Mouse (Mus musculus) hindbrain, embryonic 11.5 days (tissue): ENCODE measurements at regions not wholly inside any gene's neighbourhood (a gene's known extent, or its start where the extent isn't known, plus 50 kb on each side); places are given as distances from the start of the nearest gene placed in this dataset.

Experiments
- ATAC-seq: fragments of 200-750 bp; cut with Nextera tagmentation; 2 replicates; pipeline ENCODE4 v1.8.0; 2017; ENCODE audit warnings: mild to moderate bottlenecking, moderate TSS enrichment, moderate library complexity; ENCODE audit not compliant: low FRiP score
- DNase-seq: peaks from one replicate; pipeline ENCODE4 v3.0.0-alpha.2; 2015; ENCODE audit warnings: low spot score
- H3K27ac ChIP-seq: fragments of 300-500 bp; sonication (generic); 2 replicates; pipeline ENCODE4 v1.5.1; 2014; ENCODE audit warnings: mild to moderate bottlenecking, low read depth, low read length
- H3K27me3 ChIP-seq: fragments of 300-500 bp; sonication (generic); 2 replicates; pipeline ENCODE4 v1.6.1; 2014; ENCODE audit warnings: mild to moderate bottlenecking, low read length, moderate library complexity, mixed read lengths; ENCODE audit not compliant: control insufficient read depth, insufficient read depth
- H3K36me3 ChIP-seq: fragments of 300-500 bp; sonication (generic); 2 replicates; pipeline ENCODE4 v1.6.1; 2014; ENCODE audit warnings: mild to moderate bottlenecking, low read length, moderate library complexity, mixed read lengths; ENCODE audit not compliant: control insufficient read depth, insufficient read depth
- H3K4me1 ChIP-seq: fragments of 300-500 bp; sonication (generic); replicated peaks from 2 replicates; pipeline ENCODE4 v1.6.1; 2014; ENCODE audit warnings: low read length, mixed read lengths; ENCODE audit not compliant: control insufficient read depth, insufficient read depth
- H3K4me2 ChIP-seq: fragments of 300-500 bp; sonication (generic); replicated peaks from 2 replicates; pipeline ENCODE4 v1.6.1; 2014; ENCODE audit warnings: mild to moderate bottlenecking, low read depth, low read length
- H3K4me3 ChIP-seq: fragments of 300-500 bp; sonication (generic); 2 replicates; pipeline ENCODE4 v1.5.1; 2014; ENCODE audit warnings: low read depth, low read length
- H3K9ac ChIP-seq: fragments of 300-500 bp; sonication (generic); 2 replicates; pipeline ENCODE4 v1.6.1; 2014; ENCODE audit warnings: low read depth, low read length
- H3K9me3 ChIP-seq: fragments of 300-500 bp; sonication (generic); 2 replicates; pipeline ENCODE4 v1.6.1; 2016; ENCODE audit warnings: low read length; ENCODE audit not compliant: control insufficient read depth
- whole genome bisulfite sequencing: fragments of 180-500 bp; shearing (Covaris S2); extraction: QIAGEN DNeasy Blood & Tissue Kit; methylation state at CpG from one replicate; pipeline ENCODE4 v1.1.7; 2014; 5-methylcytosine and 5-hydroxymethylcytosine counted together

- no peak overlapping the region for H3K4me2 ChIP-seq
- no peak overlapping the region for H3K27ac ChIP-seq
- H3K4me1 ChIP-seq, result no peaks in the 10 kb centered on the region
- H3K36me3 ChIP-seq, result no peaks in the 10 kb centered on the region
- no peak overlapping the region for H3K9ac ChIP-seq
- no peaks in the 10 kb centered on the region for H3K27me3 ChIP-seq
- H3K9me3 ChIP-seq, result no peaks in the 10 kb centered on the region
- H3K4me3 ChIP-seq, result no peak overlapping the region
- DNase-seq (no peak), ATAC-seq (no peak)
- 68% methylated on average over 1 of the region's 1 CpGs for WGBS
Observed at GRCm38 (mm10) chrX:77307374-77307773, 203.4 kb upstream of the Tbl1x start.

GRCm38 (mm10) chrX:77314384-77314783, 196.4 kb upstream of the Tbl1x start:
- Histone ChIP-seq H3K9me3 (no peaks in the 10 kb centered on the region), H3K9ac (no peak overlapping the region), H3K4me1 (no peaks in the 10 kb centered on the region), H3K27ac (no peak overlapping the region), H3K4me2 (no peak overlapping the region), H3K4me3 (no peak overlapping the region), H3K27me3 (no peaks in the 10 kb centered on the region), H3K36me3 (no peaks in the 10 kb centered on the region)
- WGBS, result 67% methylated on average over 3 of the region's 3 CpGs
- DNase-seq (peak; percentile 18), ATAC-seq (no peak)

DNA sequence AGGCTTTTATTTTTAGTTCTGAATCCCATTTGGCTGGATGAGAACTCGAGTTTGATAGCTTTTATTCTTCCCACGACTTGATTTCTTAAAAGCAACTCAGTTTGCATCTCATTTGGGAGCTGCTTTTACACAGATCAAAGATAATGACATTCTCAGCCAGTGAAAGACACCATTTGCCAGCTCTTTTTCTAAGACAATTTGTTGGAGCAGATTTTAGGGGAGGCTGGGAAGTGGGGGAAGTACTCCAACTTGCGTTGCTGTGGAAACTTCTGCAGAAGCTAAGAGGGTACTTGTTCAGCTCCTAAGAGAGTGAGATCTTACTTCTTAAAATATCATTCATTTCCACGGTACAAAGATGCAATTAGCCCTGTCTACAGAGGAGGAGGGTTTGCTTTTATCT, 187.2 kb upstream of the Tbl1x start:
- H3K36me3 ChIP-seq, result no peaks in the 10 kb centered on the region
- DNase-seq (no peak), ATAC-seq (no peak)
- H3K9ac ChIP-seq, result no peak overlapping the region
- no peaks in the 10 kb centered on the region for H3K27me3 ChIP-seq
- no peaks in the 10 kb centered on the region for H3K9me3 ChIP-seq
- no peak overlapping the region for H3K27ac ChIP-seq
- WGBS, result 32% methylated on average over 4 of the region's 4 CpGs
- H3K4me3 ChIP-seq, result no peak overlapping the region
- no peak overlapping the region for H3K4me2 ChIP-seq
- no peaks in the 10 kb centered on the region for H3K4me1 ChIP-seq

GRCm38 (mm10) chrX:77353181-77353580, 157.6 kb upstream of the Tbl1x start:
- no peak overlapping the region for H3K27ac ChIP-seq
- H3K27me3 ChIP-seq, result no peaks in the 10 kb centered on the region
- no peak overlapping the region for H3K4me2 ChIP-seq
- ATAC-seq, result no peak
- DNase-seq, result no peak
- no peaks in the 10 kb centered on the region for H3K4me1 ChIP-seq
- H3K36me3 ChIP-seq, result no peaks in the 10 kb centered on the region
- no peaks in the 10 kb centered on the region for H3K9me3 ChIP-seq
- no peak overlapping the region for H3K4me3 ChIP-seq
- no peak overlapping the region for H3K9ac ChIP-seq
- WGBS, result 52% methylated on average over 2 of the region's 2 CpGs

- 59% methylated on average over 2 of the region's 2 CpGs for WGBS
- H3K9me3 ChIP-seq, result no peaks in the 10 kb centered on the region
- H3K36me3 ChIP-seq, result no peaks in the 10 kb centered on the region
- no peaks in the 10 kb centered on the region for H3K4me1 ChIP-seq
- ATAC-seq (no peak), DNase-seq (no peak)
- H3K27ac ChIP-seq, result no peak overlapping the region
- no peak overlapping the region for H3K4me3 ChIP-seq
- H3K27me3 ChIP-seq, result no peaks in the 10 kb centered on the region
- no peak overlapping the region for H3K4me2 ChIP-seq
- H3K9ac ChIP-seq, result no peak overlapping the region
Observed at GRCm38 (mm10) chrX:77360551-77360950, 150.3 kb upstream of the Tbl1x start.

GRCm38 (mm10) chrX:77361106-77361505, 149.7 kb upstream of the Tbl1x start:
- 91% methylated on average over 2 of the region's 2 CpGs for WGBS
- H3K4me3 ChIP-seq, result no peak overlapping the region
- no peak for DNase-seq

DNA sequence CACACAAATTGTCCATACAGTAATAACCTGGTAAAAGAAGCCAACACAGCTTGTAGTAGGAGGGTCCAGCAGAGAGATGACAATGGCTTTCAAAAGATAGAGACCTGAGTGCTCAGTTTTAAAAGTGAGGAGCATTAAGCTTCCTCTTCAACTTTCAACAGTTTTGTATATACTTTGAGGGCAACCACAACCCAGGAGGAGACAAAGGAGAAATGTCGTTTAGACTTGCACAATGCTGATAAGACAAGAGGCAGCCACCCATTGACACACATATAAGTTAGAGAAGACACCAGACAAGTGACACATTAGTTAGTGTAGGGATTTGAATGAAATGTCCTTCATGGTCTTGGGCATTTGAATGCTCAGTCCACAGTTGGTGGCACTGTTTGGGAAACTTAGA, 147.2 kb upstream of the Tbl1x start:
- ATAC-seq (no peak), DNase-seq (no peak)
- H3K4me1 ChIP-seq, result no peaks in the 10 kb centered on the region
- H3K27ac ChIP-seq, result no peak overlapping the region
- H3K9ac ChIP-seq, result no peak overlapping the region
- no peak overlapping the region for H3K4me2 ChIP-seq
- H3K27me3 ChIP-seq, result no peaks in the 10 kb centered on the region
- H3K4me3 ChIP-seq, result no peak overlapping the region
- no peaks in the 10 kb centered on the region for H3K36me3 ChIP-seq
- WGBS, result 64% methylated on average over 1 of the region's 1 CpGs
- H3K9me3 ChIP-seq, result no peaks in the 10 kb centered on the region

More at GRCm38 (mm10) chrX:77361106-77361505, 149.7 kb upstream of the Tbl1x start:
- no peaks in the 10 kb centered on the region for H3K9me3 ChIP-seq
- H3K27me3 ChIP-seq, result no peaks in the 10 kb centered on the region
- H3K4me2 ChIP-seq, result no peak overlapping the region
- H3K36me3 ChIP-seq, result no peaks in the 10 kb centered on the region
- H3K27ac ChIP-seq, result no peak overlapping the region
- no peaks in the 10 kb centered on the region for H3K4me1 ChIP-seq
- no peak overlapping the region for H3K9ac ChIP-seq
- no peak for ATAC-seq

GRCm38 (mm10) chrX:77367351-77367750, 143.5 kb upstream of the Tbl1x start:
- H3K27me3 ChIP-seq, result no peaks in the 10 kb centered on the region
- no peak for DNase-seq
- H3K27ac ChIP-seq, result no peak overlapping the region
- H3K9me3 ChIP-seq, result no peaks in the 10 kb centered on the region
- no peak overlapping the region for H3K4me2 ChIP-seq
- H3K36me3 ChIP-seq, result no peaks in the 10 kb centered on the region
- ATAC-seq, result no peak
- H3K4me3 ChIP-seq, result no peak overlapping the region
- no peaks in the 10 kb centered on the region for H3K4me1 ChIP-seq
- no peak overlapping the region for H3K9ac ChIP-seq

DNA sequence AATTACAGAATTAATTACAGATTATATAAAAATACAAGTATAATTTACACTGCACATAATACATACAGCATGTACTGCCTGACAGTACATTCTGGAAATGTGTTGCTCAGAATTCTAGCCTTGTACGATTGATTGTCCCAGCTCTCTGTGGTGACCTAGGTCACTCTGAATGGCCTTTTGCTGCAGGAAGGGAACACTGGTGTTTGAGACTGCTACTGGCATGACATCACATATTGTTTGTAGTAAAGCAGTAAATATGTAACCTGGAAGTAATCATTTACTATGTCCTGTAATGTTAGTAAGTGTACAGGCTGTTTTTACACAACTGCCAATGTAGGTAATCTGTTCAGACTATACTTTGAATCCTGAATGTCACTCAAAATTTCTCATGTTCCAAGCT, 123.5 kb upstream of the Tbl1x start:
- 87% methylated on average over 1 of the region's 1 CpGs for WGBS

More for the DNA sequence above, 123.5 kb upstream of the Tbl1x start:
- H3K4me2 ChIP-seq, result no peak overlapping the region
- H3K4me1 ChIP-seq, result no peaks in the 10 kb centered on the region
- H3K9ac ChIP-seq, result no peak overlapping the region
- H3K9me3 ChIP-seq, result no peaks in the 10 kb centered on the region
- no peaks in the 10 kb centered on the region for H3K36me3 ChIP-seq
- no peak overlapping the region for H3K27ac ChIP-seq
- no peaks in the 10 kb centered on the region for H3K27me3 ChIP-seq
- no peak overlapping the region for H3K4me3 ChIP-seq
- DNase-seq (no peak), ATAC-seq (no peak)
